In genomic region chr6:117359401-117359800, GRCm38 (mm10) we compare ENCODE assay signal across 25 mouse cellular contexts.
DNase-seq lines count a peak whose midpoint lies in the region; ATAC-seq and TF ChIP-seq lines count a peak whose summit lies in the region.
"Had no signal": no experiment of that assay in that cellular context is flagged by ENCODE, and none has a peak within 500 bp of the region (broad histone marks: within the 10 kb centered on the region; RNA-seq: fewer than 3 reads in every experiment).

No protein-coding gene starts in this region.

- no peaks in the 10 kb centered on the region for H3K4me1 ChIP-seq in kidney, embryonic 16.5 days (ENCODE audit: insufficient read depth, low read length)
- H3K4me1 ChIP-seq: forebrain, embryonic 10.5 days; forebrain, embryonic 13.5 days; heart, embryonic 13.5 days; hindbrain, embryonic 10.5 days; hindbrain, embryonic 13.5 days; intestine, embryonic 15.5 days; kidney, embryonic 15.5 days had no signal

- H3K4me3 ChIP-seq in gastrocnemius, adult 2 months: no peak overlapping the region
- no peak overlapping the region for H3K4me3 ChIP-seq in kidney, embryonic 16.5 days (ENCODE audit: low read length)
- H3K4me3 ChIP-seq: forebrain, embryonic 10.5 days; forebrain, embryonic 13.5 days; heart, embryonic 13.5 days; hindbrain, embryonic 10.5 days; hindbrain, embryonic 13.5 days; intestine, embryonic 15.5 days; kidney, embryonic 15.5 days had no signal

- ATAC-seq in kidney, embryonic 16.5 days (ENCODE audit: low FRiP score, low TSS enrichment): no peak
- ATAC-seq: forebrain, embryonic 13.5 days; forebrain, embryonic 16.5 days; hindbrain, embryonic 16.5 days; intestine, embryonic 15.5 days; Patski had no signal

- no peaks in the 10 kb centered on the region for H3K27me3 ChIP-seq in kidney, embryonic 16.5 days (ENCODE audit: insufficient read depth, low read length)
- H3K27me3 ChIP-seq: forebrain, embryonic 13.5 days; heart, embryonic 13.5 days; hindbrain, embryonic 13.5 days; intestine, embryonic 15.5 days; kidney, embryonic 15.5 days; Patski had no signal

- no peaks in the 10 kb centered on the region for H3K36me3 ChIP-seq in kidney, embryonic 16.5 days (ENCODE audit: insufficient read depth, low read length)
- H3K36me3 ChIP-seq: forebrain, embryonic 10.5 days; heart, embryonic 13.5 days; hindbrain, embryonic 10.5 days; hindbrain, embryonic 13.5 days; intestine, embryonic 15.5 days; kidney, embryonic 15.5 days had no signal

- no peak overlapping the region for H3K9ac ChIP-seq in kidney, embryonic 16.5 days (replicated peaks; ENCODE audit: low read length)
- H3K9ac ChIP-seq: forebrain, embryonic 13.5 days; heart, embryonic 13.5 days; hindbrain, embryonic 13.5 days; intestine, embryonic 15.5 days; kidney, embryonic 15.5 days had no signal

- H3K9me3 ChIP-seq in kidney, embryonic 16.5 days (ENCODE audit: low read length): no peaks in the 10 kb centered on the region
- H3K9me3 ChIP-seq: forebrain, embryonic 10.5 days; hindbrain, embryonic 10.5 days; intestine, embryonic 15.5 days; kidney, embryonic 15.5 days had no signal

- DNase-seq in gastrocnemius, adult 2 months: peak; percentile 18
- no peak for DNase-seq in gastrocnemius, postnatal 14 days
- DNase-seq in heart, adult 18-20 months: peak; percentile 20 to 30
- no peak for DNase-seq in heart, postnatal 25 days (ENCODE audit: low spot score)
- DNase-seq in NIH3T3 (ENCODE audit: low read depth): peak; percentile 37
- DNase-seq in skeletal muscle tissue, adult 2 months (ENCODE audit: low read depth, low spot score): peak; percentile 18
- DNase-seq: adrenal gland, postnatal 25 days; cerebellum, adult 11-12 months; cerebellum, adult 8-10 months; cerebellum, postnatal 10 days; gastrocnemius, postnatal 10 days; heart, postnatal 36 days; kidney, adult 11 months; kidney, adult 8-10 months had no signal

- no peak for TF ChIP-seq CTCF in gastrocnemius, adult 2 months (IDR thresholded peaks at IDR 0.05)

- intact Hi-C loops in gastrocnemius, adult 2 months (cut with DNase I): no loop called here
- intact Hi-C loops in gastrocnemius, postnatal 14 days (cut with DNase I; ENCODE audit: low total_unique reads): no loop called here
- intact Hi-C loops in heart, postnatal 25 days (cut with DNase I): loop anchor here (5.0 kb wide), 1 partner anchor 73 kb away; no protein-coding TSS in a partner anchor

- no peak overlapping the region for H3K4me2 ChIP-seq in kidney, embryonic 16.5 days (replicated peaks; ENCODE audit: low read depth, low read length)
- H3K4me2 ChIP-seq: forebrain, embryonic 13.5 days; heart, embryonic 13.5 days; hindbrain, embryonic 13.5 days; intestine, embryonic 15.5 days; kidney, embryonic 15.5 days had no signal

- WGBS in kidney, embryonic 16.5 days: 91% methylated on average over 2 of the region's 2 CpGs

- H3K27ac ChIP-seq in gastrocnemius, adult 2 months: no peak overlapping the region
- H3K27ac ChIP-seq in kidney, embryonic 16.5 days (ENCODE audit: low read length): no peak overlapping the region
- H3K27ac ChIP-seq: forebrain, embryonic 10.5 days; forebrain, embryonic 13.5 days; heart, embryonic 13.5 days; hindbrain, embryonic 10.5 days; hindbrain, embryonic 13.5 days; intestine, embryonic 15.5 days; kidney, embryonic 15.5 days had no signal

Comparison
In these comparisons a context has a peak if more than half of its experiments do, and no peak if none do; other contexts are left out.
1. DNase-seq: peak in gastrocnemius, adult 2 months (single experiment), heart, adult 18-20 months (2 of 2), NIH3T3 (single experiment) and skeletal muscle tissue, adult 2 months (single experiment); none in gastrocnemius, postnatal 14 days (single experiment) and heart, postnatal 25 days (single experiment).